Mouse (Mus musculus): ENCODE measurements at regions not wholly inside any gene's neighbourhood (a gene's known extent, or its start where the extent isn't known, plus 50 kb on each side); places are given as distances from the start of the nearest gene placed in this dataset.

- WGBS, result 49% methylated on average over 7 of the region's 7 CpGs
Measured at GRCm38 (mm10) chr5:133806891-133807290, 292.6 kb upstream of the Castor2 start.

GRCm38 (mm10) chr5:133802001-133802400 lies 297.5 kb upstream of the Castor2 start:
- no peak overlapping the region for H3K4me2 ChIP-seq (ENCODE audit: low read depth, low read length)
- H3K4me1 ChIP-seq (ENCODE audit: control insufficient read depth, insufficient read depth, low read length), result no peaks in the 10 kb centered on the region
- no peak for ATAC-seq (replicated peaks; ENCODE audit: extremely low read depth, insufficient read depth, low FRiP score)
- WGBS, result 66% methylated on average over 3 of the region's 3 CpGs
- no peaks in the 10 kb centered on the region; the same call in 1 of the 2 replicates for H3K9me3 ChIP-seq (replicated peaks; ENCODE audit: control insufficient read depth, low read length)
- H3K36me3 ChIP-seq (ENCODE audit: control insufficient read depth, insufficient read depth), result no peaks in the 10 kb centered on the region
- H3K9ac ChIP-seq (ENCODE audit: low read length), result no peak overlapping the region
- no peak overlapping the region for H3K27ac ChIP-seq (ENCODE audit: low read length)
- H3K27me3 ChIP-seq (ENCODE audit: control insufficient read depth, insufficient read depth, low read length), result no peaks in the 10 kb centered on the region
- H3K4me3 ChIP-seq (ENCODE audit: low read length), result no peak overlapping the region

More at GRCm38 (mm10) chr5:133806891-133807290, 292.6 kb upstream of the Castor2 start:
- no peak overlapping the region for H3K9ac ChIP-seq (ENCODE audit: low read length)
- no peak overlapping the region for H3K4me2 ChIP-seq (ENCODE audit: low read depth, low read length)
- H3K27me3 ChIP-seq (ENCODE audit: control insufficient read depth, insufficient read depth, low read length), result no peaks in the 10 kb centered on the region
- H3K27ac ChIP-seq (ENCODE audit: low read length), result no peak overlapping the region
- ATAC-seq (replicated peaks; ENCODE audit: extremely low read depth, insufficient read depth, low FRiP score), result no peak
- no peaks in the 10 kb centered on the region for H3K4me1 ChIP-seq (ENCODE audit: control insufficient read depth, insufficient read depth, low read length)
- H3K9me3 ChIP-seq (replicated peaks; ENCODE audit: control insufficient read depth, low read length), result no peaks in the 10 kb centered on the region
- no peak overlapping the region for H3K4me3 ChIP-seq (ENCODE audit: low read length)
- no peaks in the 10 kb centered on the region for H3K36me3 ChIP-seq (ENCODE audit: control insufficient read depth, insufficient read depth)

GRCm38 (mm10) chr5:133795638-133796037 lies 303.9 kb upstream of the Castor2 start:
- ATAC-seq (replicated peaks; ENCODE audit: extremely low read depth, insufficient read depth, low FRiP score), result no peak
- WGBS, result 29% methylated on average over 3 of the region's 3 CpGs
- Histone ChIP-seq H3K9ac (ENCODE audit: low read length) (no peak overlapping the region), H3K4me3 (ENCODE audit: low read length) (no peak overlapping the region), H3K4me2 (ENCODE audit: low read depth, low read length) (no peak overlapping the region), H3K27ac (ENCODE audit: low read length) (no peak overlapping the region), H3K9me3 (replicated peaks; ENCODE audit: control insufficient read depth, low read length) (no peaks in the 10 kb centered on the region; the same call in 1 of the 2 replicates), H3K36me3 (ENCODE audit: control insufficient read depth, insufficient read depth) (no peaks in the 10 kb centered on the region), H3K27me3 (ENCODE audit: control insufficient read depth, insufficient read depth, low read length) (no peaks in the 10 kb centered on the region; the same call in 1 of the 2 replicates), H3K4me1 (ENCODE audit: control insufficient read depth, insufficient read depth, low read length) (no peaks in the 10 kb centered on the region)

GRCm38 (mm10) chr5:133790726-133791125 lies 308.8 kb upstream of the Castor2 start:
- no peak overlapping the region for H3K27ac ChIP-seq (ENCODE audit: low read length)
- 68% methylated on average over 6 of the region's 6 CpGs for WGBS
- no peak for ATAC-seq (replicated peaks; ENCODE audit: extremely low read depth, insufficient read depth, low FRiP score)
- no peak overlapping the region for H3K9ac ChIP-seq (ENCODE audit: low read length)
- no peak overlapping the region for H3K4me3 ChIP-seq (ENCODE audit: low read length)
- H3K4me2 ChIP-seq (ENCODE audit: low read depth, low read length), result no peak overlapping the region
- H3K4me1 ChIP-seq (ENCODE audit: control insufficient read depth, insufficient read depth, low read length), result no peaks in the 10 kb centered on the region
- H3K9me3 ChIP-seq (replicated peaks; ENCODE audit: control insufficient read depth, low read length), result no peaks in the 10 kb centered on the region
- H3K27me3 ChIP-seq (ENCODE audit: control insufficient read depth, insufficient read depth, low read length), result no peaks in the 10 kb centered on the region; the same call in 1 of the 2 replicates
- no peaks in the 10 kb centered on the region for H3K36me3 ChIP-seq (ENCODE audit: control insufficient read depth, insufficient read depth)

GRCm38 (mm10) chr5:133788006-133788405 lies 311.5 kb upstream of the Castor2 start:
- Histone ChIP-seq H3K9me3 (replicated peaks; ENCODE audit: control insufficient read depth, low read length) (no peaks in the 10 kb centered on the region), H3K4me2 (ENCODE audit: low read depth, low read length) (no peak overlapping the region), H3K9ac (ENCODE audit: low read length) (no peak overlapping the region), H3K4me1 (ENCODE audit: control insufficient read depth, insufficient read depth, low read length) (no peaks in the 10 kb centered on the region), H3K4me3 (ENCODE audit: low read length) (no peak overlapping the region), H3K36me3 (ENCODE audit: control insufficient read depth, insufficient read depth) (no peaks in the 10 kb centered on the region), H3K27me3 (ENCODE audit: control insufficient read depth, insufficient read depth, low read length) (no peaks in the 10 kb centered on the region; the same call in 1 of the 2 replicates), H3K27ac (ENCODE audit: low read length) (no peak overlapping the region)
- WGBS, result 89% methylated on average over 8 of the region's 8 CpGs
- ATAC-seq (replicated peaks; ENCODE audit: extremely low read depth, insufficient read depth, low FRiP score), result no peak

GRCm38 (mm10) chr5:133787491-133787890 lies 312.0 kb upstream of the Castor2 start:
- no peak overlapping the region for H3K9ac ChIP-seq (ENCODE audit: low read length)
- no peak overlapping the region for H3K4me2 ChIP-seq (ENCODE audit: low read depth, low read length)
- H3K27ac ChIP-seq (ENCODE audit: low read length), result no peak overlapping the region
- H3K4me1 ChIP-seq (ENCODE audit: control insufficient read depth, insufficient read depth, low read length), result no peaks in the 10 kb centered on the region
- WGBS, result 84% methylated on average over 7 of the region's 7 CpGs
- H3K9me3 ChIP-seq (replicated peaks; ENCODE audit: control insufficient read depth, low read length), result no peaks in the 10 kb centered on the region
- H3K27me3 ChIP-seq (ENCODE audit: control insufficient read depth, insufficient read depth, low read length), result no peaks in the 10 kb centered on the region; the same call in 1 of the 2 replicates
- no peaks in the 10 kb centered on the region for H3K36me3 ChIP-seq (ENCODE audit: control insufficient read depth, insufficient read depth)
- no peak for ATAC-seq (replicated peaks; ENCODE audit: extremely low read depth, insufficient read depth, low FRiP score)
- no peak overlapping the region for H3K4me3 ChIP-seq (ENCODE audit: low read length)

- ATAC-seq (replicated peaks; ENCODE audit: extremely low read depth, insufficient read depth, low FRiP score), result no peak
- Histone ChIP-seq H3K9ac (ENCODE audit: low read length) (no peak overlapping the region), H3K36me3 (ENCODE audit: control insufficient read depth, insufficient read depth) (no peaks in the 10 kb centered on the region), H3K9me3 (replicated peaks; ENCODE audit: control insufficient read depth, low read length) (no peaks in the 10 kb centered on the region), H3K4me1 (ENCODE audit: control insufficient read depth, insufficient read depth, low read length) (no peaks in the 10 kb centered on the region), H3K4me3 (ENCODE audit: low read length) (no peak overlapping the region), H3K27me3 (ENCODE audit: control insufficient read depth, insufficient read depth, low read length) (no peaks in the 10 kb centered on the region), H3K27ac (ENCODE audit: low read length) (no peak overlapping the region), H3K4me2 (ENCODE audit: low read depth, low read length) (no peak overlapping the region)
Measured at GRCm38 (mm10) chr5:133776591-133776990, 322.9 kb upstream of the Castor2 start.

- no peak overlapping the region for H3K9ac ChIP-seq (ENCODE audit: low read length)
- H3K4me3 ChIP-seq (ENCODE audit: low read length), result no peak overlapping the region
- no peaks in the 10 kb centered on the region for H3K9me3 ChIP-seq (replicated peaks; ENCODE audit: control insufficient read depth, low read length)
- no peak overlapping the region for H3K27ac ChIP-seq (ENCODE audit: low read length)
- no peaks in the 10 kb centered on the region for H3K4me1 ChIP-seq (ENCODE audit: control insufficient read depth, insufficient read depth, low read length)
- no peaks in the 10 kb centered on the region for H3K36me3 ChIP-seq (ENCODE audit: control insufficient read depth, insufficient read depth)
- WGBS, result 81% methylated on average over 3 of the region's 3 CpGs
- no peak for ATAC-seq (replicated peaks; ENCODE audit: extremely low read depth, insufficient read depth, low FRiP score)
- H3K27me3 ChIP-seq (ENCODE audit: control insufficient read depth, insufficient read depth, low read length), result no peaks in the 10 kb centered on the region
- no peak overlapping the region for H3K4me2 ChIP-seq (ENCODE audit: low read depth, low read length)
Measured at GRCm38 (mm10) chr5:133774116-133774515, 325.4 kb upstream of the Castor2 start.

GRCm38 (mm10) chr5:133768856-133769255 lies 330.7 kb upstream of the Castor2 start:
- 59% methylated on average over 2 of the region's 2 CpGs for WGBS
- H3K4me2 ChIP-seq (ENCODE audit: low read depth, low read length), result no peak overlapping the region
- no peaks in the 10 kb centered on the region for H3K9me3 ChIP-seq (replicated peaks; ENCODE audit: control insufficient read depth, low read length)
- no peaks in the 10 kb centered on the region for H3K36me3 ChIP-seq (ENCODE audit: control insufficient read depth, insufficient read depth)
- no peak overlapping the region for H3K4me3 ChIP-seq (ENCODE audit: low read length)
- H3K4me1 ChIP-seq (ENCODE audit: control insufficient read depth, insufficient read depth, low read length), result no peaks in the 10 kb centered on the region
- no peak overlapping the region for H3K9ac ChIP-seq (ENCODE audit: low read length)
- no peaks in the 10 kb centered on the region for H3K27me3 ChIP-seq (ENCODE audit: control insufficient read depth, insufficient read depth, low read length)
- H3K27ac ChIP-seq (ENCODE audit: low read length), result no peak overlapping the region
- no peak for ATAC-seq (replicated peaks; ENCODE audit: extremely low read depth, insufficient read depth, low FRiP score)

Data from heart, embryonic 16.5 days (tissue).